Mouse (Mus musculus) 3T3-L1 (cell line): Measurements from ENCODE around the gene Mtor.

Experiments
- DNase-seq: peaks from one replicate; pipeline ENCODE4 v3.0.0-alpha.2; 2015; ENCODE audit warnings: low read depth, low spot score

The Mtor gene

DNA sequence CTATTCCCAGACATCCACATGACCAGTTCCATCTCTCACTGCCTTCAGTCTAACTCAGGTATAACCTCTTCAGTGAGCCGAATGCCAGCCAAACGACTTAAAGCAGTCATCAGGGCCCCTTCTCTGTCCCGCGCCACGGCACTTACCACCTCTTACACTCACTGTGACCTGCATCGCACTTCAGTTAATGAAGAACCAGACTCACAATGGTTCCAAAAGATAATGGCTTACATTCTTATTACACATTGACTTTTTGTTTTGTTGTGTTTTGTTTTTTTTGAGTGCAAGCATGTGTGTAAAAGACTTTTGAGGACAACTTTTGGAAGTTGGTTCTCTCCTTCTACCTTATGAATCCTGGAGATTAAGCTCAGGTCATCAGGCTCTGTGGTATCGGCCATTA is 5.8 kb upstream of the Mtor start:
- no peak for DNase-seq

GRCm38 (mm10) chr4:148444250-148444967 is 4.0 kb upstream of the Mtor start, which contains the start of gene Ubiad1:
Gene Ubiad1 (minus strand): TSS chr4:148444771.
- DNase-seq, result peak; percentile 77

DNA sequence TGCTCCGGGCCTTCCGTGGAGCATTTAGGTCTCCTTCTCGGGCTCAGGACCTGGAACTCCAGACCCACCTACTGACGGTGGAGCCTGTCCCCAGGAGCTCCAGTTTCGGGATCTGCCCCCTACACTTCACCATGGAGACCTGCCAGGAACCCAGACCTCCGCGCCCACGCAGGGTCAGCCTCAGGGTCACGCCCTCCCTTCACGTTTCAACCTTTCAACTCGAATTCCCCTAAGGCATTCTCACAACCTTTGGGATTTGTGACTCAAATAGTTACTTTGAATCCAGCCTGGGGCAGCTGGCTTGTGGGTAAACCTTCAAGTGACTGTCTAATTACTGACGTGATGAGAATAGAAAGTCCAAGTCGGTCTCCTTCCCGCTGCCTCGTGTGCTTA is 438 bp downstream of the Mtor start:
- peak; percentile 44 for DNase-seq

- DNase-seq, result no peak
Measured at GRCm38 (mm10) chr4:148453707-148454106, 5.3 kb downstream of the Mtor start.

- no peak for DNase-seq
Measured at GRCm38 (mm10) chr4:148455477-148456025, 7.1 kb downstream of the Mtor start.

- no peak for DNase-seq
Measured at GRCm38 (mm10) chr4:148460656-148461284, 12.4 kb downstream of the Mtor start.

GRCm38 (mm10) chr4:148461772-148462171 is 13.4 kb downstream of the Mtor start:
- DNase-seq, result peak; percentile 40

- DNase-seq, result no peak
Measured at GRCm38 (mm10) chr4:148462717-148463116, 14.3 kb downstream of the Mtor start.

- DNase-seq, result peak; percentile 63
Measured at GRCm38 (mm10) chr4:148463208-148463960, 15.0 kb downstream of the Mtor start.

GRCm38 (mm10) chr4:148464301-148464700 is 15.9 kb downstream of the Mtor start:
- no peak for DNase-seq

DNA sequence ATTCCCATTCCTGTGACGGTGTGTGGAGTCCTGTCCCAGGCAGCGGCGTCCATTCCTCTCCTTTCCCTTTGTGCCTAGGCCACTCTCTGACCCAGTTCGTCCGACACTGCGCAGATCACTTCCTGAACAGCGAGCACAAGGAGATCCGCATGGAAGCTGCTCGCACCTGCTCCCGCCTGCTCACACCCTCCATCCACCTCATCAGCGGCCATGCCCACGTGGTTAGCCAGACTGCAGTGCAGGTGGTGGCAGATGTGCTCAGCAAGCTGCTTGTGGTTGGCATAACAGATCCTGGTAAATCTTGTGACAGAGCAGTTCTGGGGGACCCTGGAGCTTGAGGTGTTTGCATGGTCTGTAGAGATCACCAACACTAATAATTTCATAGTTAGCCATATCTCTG is 16.5 kb downstream of the Mtor start:
- DNase-seq, result no peak

DNA sequence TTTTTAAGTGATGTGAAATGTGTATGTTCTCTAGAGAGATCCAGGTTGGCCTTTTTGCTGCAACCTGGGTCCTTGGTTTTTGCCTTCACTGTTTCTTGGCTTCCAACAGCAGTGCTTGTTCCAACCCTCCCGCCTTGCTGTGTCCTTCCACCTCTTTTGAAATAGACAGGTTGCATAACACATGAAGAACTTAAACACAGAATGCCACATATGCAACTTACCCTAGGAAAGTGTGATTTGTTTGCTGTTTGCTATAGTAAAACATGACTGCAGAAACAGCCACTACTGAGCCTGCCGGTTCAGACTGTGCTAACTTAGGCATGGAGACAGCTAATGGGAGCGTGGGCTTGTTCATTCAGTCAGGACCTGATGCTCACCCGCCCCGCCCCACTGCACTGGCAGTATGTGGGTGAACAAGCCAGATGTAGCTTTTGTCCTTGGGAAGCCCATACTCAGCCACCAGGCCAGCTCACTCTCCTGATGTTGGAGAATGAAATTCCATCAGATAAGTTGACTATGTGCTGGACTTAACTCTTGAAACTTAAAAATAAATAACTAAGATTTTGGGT is 18.2 kb downstream of the Mtor start:
- DNase-seq, result no peak

- no peak for DNase-seq
Measured at GRCm38 (mm10) chr4:148468396-148468795, 20.0 kb downstream of the Mtor start.

- DNase-seq, result no peak
Measured at GRCm38 (mm10) chr4:148469487-148470252, 21.3 kb downstream of the Mtor start.

- no peak for DNase-seq
Measured at GRCm38 (mm10) chr4:148471363-148471806, 23.0 kb downstream of the Mtor start.

DNA sequence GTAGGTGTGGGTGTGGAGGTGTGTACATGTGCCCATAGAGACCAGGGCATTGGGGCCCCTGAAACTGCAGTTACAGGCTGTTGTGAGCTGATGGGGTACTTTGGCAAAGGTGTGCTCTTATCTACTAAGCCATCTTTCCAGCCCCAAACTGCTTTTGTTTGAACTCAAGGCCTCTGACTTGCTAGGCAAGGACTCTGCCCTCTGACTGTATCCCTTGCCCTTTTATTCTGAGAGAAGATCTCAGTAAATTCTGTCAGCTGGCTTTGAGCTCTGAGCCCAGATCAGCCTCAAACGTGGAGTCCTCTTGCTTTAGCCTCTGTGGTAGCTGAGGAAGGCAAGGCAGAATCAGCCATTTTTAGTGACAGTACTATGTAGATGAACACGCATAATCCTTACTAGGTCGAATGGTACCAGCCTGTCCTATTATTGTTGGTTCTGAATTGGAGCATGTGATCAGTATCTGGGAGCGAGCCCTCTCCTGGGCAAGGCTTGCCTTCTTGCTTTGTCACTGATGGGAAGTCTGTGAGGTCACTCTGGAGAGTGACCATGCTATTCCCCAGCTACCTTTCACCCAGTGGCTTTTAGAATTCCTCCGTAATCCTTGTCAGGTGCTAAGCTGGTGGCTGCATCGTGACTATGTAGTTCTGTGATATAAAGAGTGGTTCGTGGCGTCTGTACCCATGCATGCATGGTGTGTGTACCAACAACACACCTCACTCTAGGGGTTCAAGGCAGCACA is 24.2 kb downstream of the Mtor start:
- DNase-seq, result no peak

DNA sequence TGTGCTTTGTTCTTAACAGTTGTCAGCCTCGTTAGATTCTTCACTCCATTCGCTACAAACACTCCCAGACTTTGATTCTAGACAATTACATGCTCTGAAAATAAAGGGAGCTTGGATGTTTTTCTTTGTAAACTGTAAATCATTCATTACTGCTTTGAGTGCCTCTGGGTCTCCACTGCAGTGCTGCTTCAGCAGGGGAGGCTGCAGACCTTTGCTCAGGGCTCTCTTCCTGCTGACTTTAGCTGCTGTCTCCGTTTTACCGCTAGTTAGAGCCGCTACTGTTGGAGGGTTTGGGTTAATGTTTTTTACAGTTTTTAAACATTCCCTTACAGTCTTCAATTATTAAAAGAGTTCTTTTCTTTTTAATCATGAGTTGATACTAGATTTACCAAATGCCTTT is 25.1 kb downstream of the Mtor start:
- DNase-seq, result no peak

GRCm38 (mm10) chr4:148480245-148480644 is 31.8 kb downstream of the Mtor start:
- no peak for DNase-seq

DNA sequence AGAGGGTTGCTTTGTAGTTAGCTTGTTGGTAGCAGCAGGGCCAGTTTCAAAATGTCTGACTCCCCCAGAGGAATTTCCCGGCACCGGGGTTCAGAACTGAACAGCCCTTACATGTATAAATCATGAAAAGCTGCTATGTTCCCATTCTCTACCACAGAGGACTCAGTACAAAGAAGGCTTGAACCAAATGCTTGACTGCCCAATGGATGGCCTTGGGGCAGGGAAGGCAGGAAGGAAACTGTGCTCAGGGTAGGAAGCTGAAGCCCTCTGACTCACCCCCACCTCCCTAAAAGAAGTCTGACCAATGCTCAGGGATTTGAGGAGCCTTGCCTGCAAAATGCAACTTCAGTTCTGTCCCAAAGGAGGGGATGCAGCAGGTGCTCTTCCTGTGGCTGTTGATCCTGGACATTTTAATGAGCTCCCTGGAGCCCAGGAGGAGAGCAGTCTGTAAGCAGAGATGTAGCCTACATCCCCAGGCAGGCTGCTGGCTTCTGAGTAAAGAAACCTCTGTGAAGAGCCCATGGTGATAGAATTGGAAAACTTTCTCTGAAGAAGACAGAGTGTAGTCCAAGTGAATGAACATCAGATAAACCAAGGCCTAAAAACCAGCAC is 33.3 kb downstream of the Mtor start:
- no peak for DNase-seq

DNA sequence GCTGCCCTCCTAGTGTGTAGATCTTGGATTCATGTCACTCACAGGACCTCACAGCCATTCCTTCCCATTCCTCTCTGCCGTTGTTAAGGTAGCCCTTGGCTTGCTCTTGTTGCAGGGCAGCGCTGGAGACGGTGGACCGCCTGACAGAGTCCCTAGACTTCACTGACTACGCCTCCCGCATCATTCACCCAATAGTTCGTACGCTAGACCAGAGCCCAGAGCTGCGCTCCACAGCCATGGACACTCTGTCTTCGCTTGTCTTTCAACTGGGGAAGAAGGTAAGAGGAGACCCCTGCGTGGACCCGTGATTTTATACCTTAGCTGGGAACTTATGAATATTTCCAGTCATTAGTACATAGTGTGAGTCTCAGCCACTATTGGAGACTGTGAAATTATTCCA is 36.1 kb downstream of the Mtor start:
- no peak for DNase-seq
